Mouse (Mus musculus) frontal cortex, postnatal 14 days (tissue): ENCODE measurements around the gene Bin2.

Experiments used
- DNase-seq, 2 experiments: peaks; one replicate each; pipeline ENCODE4 v3.0.0; 2022; ENCODE audit warnings: low spot score in 2 of 2

Gene Bin2

GRCm38 (mm10) chr15:100683041-100683440, 13.7 kb upstream of the Bin2 start:
- DNase-seq, result peak; percentile 63 to 70

GRCm38 (mm10) chr15:100681770-100682169, 12.4 kb upstream of the Bin2 start:
- no peak for DNase-seq

- DNase-seq, result no peak
Observed at GRCm38 (mm10) chr15:100680381-100680780, 11.0 kb upstream of the Bin2 start.

- no peak for DNase-seq
Observed at GRCm38 (mm10) chr15:100679005-100679404, 9.7 kb upstream of the Bin2 start.

- no peak for DNase-seq
Observed at GRCm38 (mm10) chr15:100678581-100678980, 9.2 kb upstream of the Bin2 start.

GRCm38 (mm10) chr15:100677675-100678074, 8.3 kb upstream of the Bin2 start:
- DNase-seq, result no peak

GRCm38 (mm10) chr15:100676521-100676920, 7.2 kb upstream of the Bin2 start:
- DNase-seq, result no peak

- no peak for DNase-seq
Observed at GRCm38 (mm10) chr15:100675486-100675885, 6.1 kb upstream of the Bin2 start.

- DNase-seq, result no peak
Observed at GRCm38 (mm10) chr15:100674566-100674965, 5.2 kb upstream of the Bin2 start.

GRCm38 (mm10) chr15:100673585-100674391, 4.4 kb upstream of the Bin2 start:
- DNase-seq, result no peak

GRCm38 (mm10) chr15:100670833-100671232, 1.5 kb upstream of the Bin2 start:
- no peak for DNase-seq

GRCm38 (mm10) chr15:100670004-100670403, 651 bp upstream of the Bin2 start:
- no peak for DNase-seq

GRCm38 (mm10) chr15:100667871-100668545, 1.3 kb downstream of the Bin2 start:
- DNase-seq, result no peak

- DNase-seq, result no peak
Observed at GRCm38 (mm10) chr15:100667420-100667819, 1.9 kb downstream of the Bin2 start.

GRCm38 (mm10) chr15:100666851-100667250, 2.5 kb downstream of the Bin2 start:
- DNase-seq, result no peak

- peak in 1 of 2 experiments; percentile 10 for DNase-seq
Observed at GRCm38 (mm10) chr15:100666219-100666696, 3.1 kb downstream of the Bin2 start.

- DNase-seq, result no peak
Observed at GRCm38 (mm10) chr15:100665411-100666218, 3.7 kb downstream of the Bin2 start.

GRCm38 (mm10) chr15:100664813-100665274, 4.5 kb downstream of the Bin2 start:
- no peak for DNase-seq

- DNase-seq, result no peak
Observed at GRCm38 (mm10) chr15:100660805-100661204, 8.5 kb downstream of the Bin2 start.

GRCm38 (mm10) chr15:100660306-100660705, 9.0 kb downstream of the Bin2 start:
- DNase-seq, result peak in 1 of 2 experiments; percentile 34

- no peak for DNase-seq
Observed at GRCm38 (mm10) chr15:100655201-100655600, 14.2 kb downstream of the Bin2 start.

GRCm38 (mm10) chr15:100654271-100654670, 15.1 kb downstream of the Bin2 start:
- DNase-seq, result no peak
